Mouse (Mus musculus) ovary, postnatal 36 days (tissue): Measurements from ENCODE around the gene Nfix.

Experiments used
- DNase-seq: peaks from one replicate; pipeline ENCODE4 v3.0.0; 2022; ENCODE audit warnings: low spot score, mixed read lengths

Nfix gene

GRCm38 (mm10) chr8:84797971-84798370 lies 2.2 kb downstream of the Nfix start:
- DNase-seq, result no peak

GRCm38 (mm10) chr8:84797256-84797797 lies 2.8 kb downstream of the Nfix start:
- DNase-seq, result no peak

- DNase-seq, result no peak
Observed at GRCm38 (mm10) chr8:84794486-84794885, 5.7 kb downstream of the Nfix start.

GRCm38 (mm10) chr8:84793791-84794485 lies 6.2 kb downstream of the Nfix start:
- DNase-seq, result no peak

- DNase-seq, result no peak
Observed at GRCm38 (mm10) chr8:84793134-84793533, 7.0 kb downstream of the Nfix start.

GRCm38 (mm10) chr8:84792429-84792947 lies 7.7 kb downstream of the Nfix start:
- no peak for DNase-seq

GRCm38 (mm10) chr8:84790537-84790936 lies 9.6 kb downstream of the Nfix start:
- no peak for DNase-seq

GRCm38 (mm10) chr8:84789855-84790486 lies 10.2 kb downstream of the Nfix start:
- no peak for DNase-seq

- DNase-seq, result no peak
Observed at GRCm38 (mm10) chr8:84789345-84789744, 10.8 kb downstream of the Nfix start.

- peak; percentile 72 for DNase-seq
Observed at GRCm38 (mm10) chr8:84788896-84789295, 11.2 kb downstream of the Nfix start.

- DNase-seq, result no peak
Observed at GRCm38 (mm10) chr8:84787523-84788302, 12.4 kb downstream of the Nfix start.

GRCm38 (mm10) chr8:84786801-84787467 lies 13.2 kb downstream of the Nfix start:
- no peak for DNase-seq

- DNase-seq, result peak; percentile 65
Observed at GRCm38 (mm10) chr8:84785756-84786677, 14.1 kb downstream of the Nfix start.

GRCm38 (mm10) chr8:84785506-84785755 lies 14.7 kb downstream of the Nfix start:
- DNase-seq, result no peak

GRCm38 (mm10) chr8:84784681-84785505 lies 15.3 kb downstream of the Nfix start:
- no peak for DNase-seq

GRCm38 (mm10) chr8:84783919-84784581 lies 16.1 kb downstream of the Nfix start:
- DNase-seq, result peak; percentile 52

GRCm38 (mm10) chr8:84783198-84783918 lies 16.8 kb downstream of the Nfix start:
- no peak for DNase-seq

GRCm38 (mm10) chr8:84782680-84783079 lies 17.5 kb downstream of the Nfix start:
- no peak for DNase-seq
